Mouse (Mus musculus) hindbrain, embryonic 12.5 days (tissue): ENCODE data around the gene Rala. TPM values are rescaled to one million over a fixed set of nuclear protein-coding genes. Genes with fewer than 3 reads are reported as not detected.

Source experiments
- ATAC-seq: fragments of 200-750 bp; cut with Nextera tagmentation; 2 replicates; pipeline ENCODE4 v1.8.0; 2017; ENCODE audit warnings: moderate TSS enrichment; ENCODE audit not compliant: low FRiP score
- H3K27ac ChIP-seq: fragments of 300-500 bp; sonication (generic); 2 replicates; pipeline ENCODE4 v1.5.1; 2016; ENCODE audit warnings: mild to moderate bottlenecking
- H3K27me3 ChIP-seq: fragments of 300-500 bp; sonication (generic); 2 replicates; pipeline ENCODE4 v1.6.1; 2016; ENCODE audit warnings: mild to moderate bottlenecking
- H3K36me3 ChIP-seq: fragments of 300-500 bp; sonication (generic); 2 replicates; pipeline ENCODE4 v1.6.1; 2016; ENCODE audit warnings: mild to moderate bottlenecking
- H3K4me1 ChIP-seq: fragments of 300-500 bp; sonication (generic); 2 replicates; pipeline ENCODE4 v1.6.1; 2016
- H3K4me2 ChIP-seq: fragments of 300-500 bp; sonication (generic); replicated peaks from 2 replicates; pipeline ENCODE4 v1.6.1; 2016; ENCODE audit warnings: mild to moderate bottlenecking
- H3K4me3 ChIP-seq: fragments of 300-500 bp; sonication (generic); 2 replicates; pipeline ENCODE4 v1.5.1; 2016; ENCODE audit warnings: mild to moderate bottlenecking
- H3K9ac ChIP-seq: fragments of 300-500 bp; sonication (generic); 2 replicates; pipeline ENCODE4 v1.6.1; 2016; ENCODE audit warnings: mild to moderate bottlenecking, moderate library complexity
- H3K9me3 ChIP-seq: fragments of 300-500 bp; sonication (generic); replicated peaks from 2 replicates; pipeline ENCODE4 v1.6.1; 2016; ENCODE audit warnings: mild to moderate bottlenecking
- WGBS: fragments of 180-500 bp; shearing (Covaris S2); methylation state at CpG from one replicate; pipeline ENCODE4 v1.1.7; 2016; 5-methylcytosine and 5-hydroxymethylcytosine counted together
- polyA plus RNA-seq: library from polyadenylated mRNA; unstranded; fragments of >200 nt; fragmentation: Nextera tagmentation; extraction: Ambion mirVana; gene quantifications from 2 replicates; pipeline ENCODE4 v1.2.1, GENCODE M21; 2016

Rala gene
- polyA plus RNA-seq, 1 experiment from 2014 or later: 154 TPM

DNA sequence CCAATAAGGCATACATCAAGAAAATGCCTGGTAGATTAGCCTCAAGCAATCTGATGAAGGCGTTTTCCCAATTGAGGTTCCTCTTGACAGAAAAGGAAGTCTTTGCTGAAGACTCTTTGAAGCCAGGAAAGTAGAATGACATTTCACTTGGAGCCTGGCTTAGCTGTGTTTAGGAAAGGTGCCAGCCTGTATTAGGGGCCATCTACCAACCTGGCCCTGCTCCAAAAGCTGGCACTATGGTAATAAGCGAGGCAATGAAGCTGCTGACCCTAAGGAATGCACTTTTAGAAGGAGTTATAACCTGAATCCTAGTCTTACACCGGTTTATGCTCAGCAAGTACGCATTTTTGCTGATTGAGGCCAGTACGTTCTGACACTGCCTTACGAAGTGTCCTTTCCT is 83.5 kb downstream of the Rala start:
- Histone ChIP-seq H3K9me3 (no peaks in the 10 kb centered on the region), H3K36me3 (no peaks in the 10 kb centered on the region), H3K4me1 (peaks cover 10% of the 10 kb centered on the region), H3K9ac (no peak overlapping the region), H3K27ac (no peak overlapping the region), H3K4me2 (no peak overlapping the region), H3K4me3 (no peak overlapping the region), H3K27me3 (no peaks in the 10 kb centered on the region)
- 91% methylated on average over 6 of the region's 6 CpGs for WGBS
- no peak for ATAC-seq

DNA sequence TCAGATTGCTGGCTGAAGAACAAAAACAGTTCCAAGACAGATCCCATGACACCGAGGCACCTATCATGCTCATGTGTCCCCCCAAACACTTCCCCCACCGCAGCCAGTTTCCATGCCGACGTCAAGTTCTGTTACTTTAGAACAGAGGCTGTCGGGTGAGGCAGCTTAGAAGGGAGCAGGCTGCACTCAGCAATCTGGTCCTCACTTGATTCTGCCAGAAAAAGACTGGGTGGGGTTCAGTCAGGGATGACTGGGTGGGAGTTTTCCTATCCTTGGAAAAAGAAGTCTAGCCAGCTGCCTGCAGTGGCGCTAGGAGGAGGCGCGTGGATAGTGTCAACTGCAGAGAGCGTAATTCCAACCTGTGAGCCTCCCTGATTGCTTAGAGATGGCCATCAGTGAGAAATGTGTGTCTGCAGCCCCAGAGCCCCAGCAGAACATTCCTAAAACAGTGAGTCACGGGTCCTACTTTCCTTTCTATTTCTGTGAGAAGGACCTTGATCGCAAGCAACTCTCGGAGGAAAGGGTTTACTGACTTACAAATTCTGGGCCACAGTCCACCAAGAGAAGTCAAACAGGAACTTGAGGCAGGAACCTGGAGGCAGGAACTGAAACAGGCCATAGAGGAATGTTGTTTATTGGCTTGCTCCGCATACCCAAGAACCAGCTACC is 84.5 kb downstream of the Rala start:
- no peaks in the 10 kb centered on the region for H3K36me3 ChIP-seq
- no peaks in the 10 kb centered on the region for H3K27me3 ChIP-seq
- H3K9me3 ChIP-seq: no peaks in the 10 kb centered on the region
- no peak for ATAC-seq
- 81% methylated on average over 13 of the region's 13 CpGs for WGBS
- no peak overlapping the region for H3K4me2 ChIP-seq
- no peak overlapping the region for H3K4me3 ChIP-seq
- H3K9ac ChIP-seq: no peak overlapping the region
- peaks cover 14% of the 10 kb centered on the region for H3K4me1 ChIP-seq
- no peak overlapping the region for H3K27ac ChIP-seq

DNA sequence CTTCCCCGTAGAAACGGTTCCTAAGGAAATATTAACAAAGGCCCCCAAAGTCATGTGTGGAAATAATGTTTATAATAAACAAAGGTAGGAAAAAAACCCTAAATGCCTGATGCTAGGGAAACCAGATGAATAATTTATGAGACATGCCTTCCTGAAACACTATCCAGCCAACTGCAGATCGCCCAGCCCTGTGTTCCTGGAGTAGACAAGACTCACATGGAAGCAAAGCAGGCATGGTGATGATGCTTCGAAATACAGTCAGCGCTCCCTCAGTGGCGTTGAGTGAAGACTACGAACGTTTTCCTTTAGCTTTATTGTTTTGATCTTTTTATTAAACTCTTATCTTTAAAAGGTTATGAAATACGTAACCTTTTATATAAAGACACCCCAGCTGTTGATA is 87.0 kb downstream of the Rala start:
- Histone ChIP-seq H3K4me1 (peaks cover 14% of the 10 kb centered on the region), H3K4me3 (no peak overlapping the region), H3K4me2 (no peak overlapping the region), H3K9ac (no peak overlapping the region), H3K36me3 (no peaks in the 10 kb centered on the region), H3K9me3 (0 out of 2 replicates have a peak, but pooled peaks cover 4% of the 10 kb centered on the region), H3K27ac (no peak overlapping the region), H3K27me3 (no peaks in the 10 kb centered on the region)
- 70% methylated on average over 9 of the region's 9 CpGs for WGBS
- ATAC-seq: peak; percentile 59; the same call in 1 of the 2 replicates

DNA sequence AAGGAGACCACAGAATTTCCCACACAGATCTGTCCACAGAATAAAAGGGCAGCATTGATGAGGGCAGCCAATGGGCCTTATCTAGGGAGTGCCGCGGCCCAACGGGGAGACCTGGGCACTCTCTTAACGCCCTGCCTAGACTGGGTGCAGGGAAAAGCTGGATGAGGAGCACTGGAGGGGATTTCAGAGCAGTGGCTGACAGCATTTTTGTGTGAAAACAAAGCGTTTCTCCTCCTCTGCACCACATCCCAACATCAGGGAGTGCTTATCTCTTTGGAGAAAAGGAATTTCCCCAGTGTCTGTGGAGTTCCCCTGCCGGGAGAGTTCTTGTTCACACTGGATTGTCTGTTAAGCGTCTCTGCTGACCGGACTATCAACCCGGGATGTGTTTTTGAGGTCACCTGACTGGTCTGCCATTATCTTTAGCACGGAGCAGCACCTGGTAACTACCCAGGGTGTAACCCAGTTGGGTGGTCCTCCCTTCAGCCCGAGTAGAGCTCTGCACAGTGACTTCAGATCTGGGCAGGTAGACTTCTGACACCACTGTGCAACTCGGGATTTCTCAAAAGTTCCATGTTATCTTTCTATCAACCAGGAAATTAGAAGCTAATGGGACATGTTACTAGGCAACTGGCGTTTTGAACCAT is 88.4 kb downstream of the Rala start:
- no peaks in the 10 kb centered on the region for H3K36me3 ChIP-seq
- WGBS: 9% methylated on average over 13 of the region's 13 CpGs
- peaks cover 14% of the 10 kb centered on the region for H3K4me1 ChIP-seq
- H3K9me3 ChIP-seq: 0 out of 2 replicates have a peak, but pooled peaks cover 4% of the 10 kb centered on the region
- H3K4me2 ChIP-seq: peak overlapping the region; percentile 18; the same call in 1 of the 2 replicates
- ATAC-seq: 0 out of 2 replicates have a peak, but pooled peaks have one; percentile 46
- no peaks in the 10 kb centered on the region for H3K27me3 ChIP-seq
- H3K4me3 ChIP-seq: no peak overlapping the region
- no peak overlapping the region for H3K27ac ChIP-seq
- H3K9ac ChIP-seq: no peak overlapping the region

DNA sequence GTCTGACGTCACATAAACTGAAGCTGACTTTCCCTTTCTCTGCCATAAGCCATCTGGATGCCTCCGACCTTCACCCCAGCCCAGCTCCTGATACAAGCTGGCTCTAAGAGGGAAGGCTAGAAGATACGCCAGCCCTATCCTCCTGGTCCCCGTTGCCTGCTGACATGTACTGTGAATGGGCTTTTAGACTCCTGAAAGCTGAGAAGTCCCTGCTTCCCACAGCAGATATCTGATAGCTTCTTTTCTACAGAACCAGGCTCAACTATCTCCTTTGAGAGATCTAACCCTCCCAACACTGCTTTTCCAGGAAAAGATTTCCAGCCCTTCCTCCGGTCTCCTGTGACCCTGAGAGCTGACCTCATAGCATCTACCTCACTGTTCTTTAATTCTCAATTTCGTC is 89.3 kb downstream of the Rala start:
- Histone ChIP-seq H3K27ac (no peak overlapping the region), H3K4me3 (no peak overlapping the region)
- 60% methylated on average over 6 of the region's 6 CpGs for WGBS

DNA sequence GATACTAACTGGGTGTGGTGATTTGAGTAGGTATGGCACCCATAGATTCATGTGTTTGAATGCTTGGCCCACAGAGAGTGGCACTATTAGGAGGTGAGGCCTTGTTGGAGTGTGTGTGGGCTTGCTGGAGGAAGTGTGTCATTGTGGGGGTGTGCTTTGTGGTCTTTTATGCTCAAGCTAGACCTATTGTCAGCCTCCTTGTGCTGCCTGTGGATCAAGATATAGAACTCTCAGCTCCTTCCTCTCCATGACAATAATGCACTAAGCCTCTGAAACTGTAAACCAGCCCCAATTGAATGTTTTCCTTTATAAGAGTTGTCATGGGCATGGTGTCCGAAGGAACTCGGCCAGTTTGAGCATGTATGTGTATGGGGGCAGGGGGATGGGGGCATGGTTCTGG is 100.7 kb downstream of the Rala start:
- no peak overlapping the region for H3K27ac ChIP-seq
- H3K36me3 ChIP-seq: no peaks in the 10 kb centered on the region
- H3K27me3 ChIP-seq: no peaks in the 10 kb centered on the region
- no peak overlapping the region for H3K9ac ChIP-seq
- no peaks in the 10 kb centered on the region for H3K4me1 ChIP-seq
- ATAC-seq: no peak
- WGBS: 59% methylated on average over 2 of the region's 2 CpGs
- H3K4me2 ChIP-seq: no peak overlapping the region
- H3K4me3 ChIP-seq: no peak overlapping the region
- H3K9me3 ChIP-seq: no peaks in the 10 kb centered on the region

More for the DNA sequence above, 89.3 kb downstream of the Rala start:
- Histone ChIP-seq H3K4me2 (no peak overlapping the region), H3K27me3 (no peaks in the 10 kb centered on the region), H3K9ac (no peak overlapping the region), H3K4me1 (peaks cover 14% of the 10 kb centered on the region), H3K36me3 (no peaks in the 10 kb centered on the region), H3K9me3 (0 out of 2 replicates have a peak, but pooled peaks cover 4% of the 10 kb centered on the region)
- ATAC-seq: peak; percentile 17; the same call in 1 of the 2 replicates

DNA sequence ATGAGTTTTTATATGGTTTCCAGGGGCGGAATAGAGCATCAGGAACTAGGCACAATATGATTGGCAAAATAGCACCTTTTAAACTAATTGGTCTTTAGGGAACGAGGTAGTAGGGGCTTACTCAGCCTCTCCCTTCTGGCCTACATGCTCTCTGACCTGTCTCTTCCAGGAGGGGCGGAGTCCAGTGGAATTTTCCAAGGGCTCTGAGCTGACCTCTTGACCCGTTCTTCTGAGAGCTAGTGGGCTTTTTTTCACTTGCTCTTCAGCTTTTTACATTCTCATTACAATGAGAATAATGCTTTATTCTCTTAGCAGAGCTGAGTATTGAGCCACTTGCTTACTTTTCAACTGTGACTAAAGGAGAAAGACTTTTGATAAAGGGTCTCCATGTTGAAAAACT is 101.3 kb downstream of the Rala start:
- H3K4me1 ChIP-seq: no peaks in the 10 kb centered on the region
- no peaks in the 10 kb centered on the region for H3K9me3 ChIP-seq
- no peak overlapping the region for H3K4me3 ChIP-seq
- H3K36me3 ChIP-seq: no peaks in the 10 kb centered on the region
- WGBS: 24% methylated on average over 4 of the region's 4 CpGs
- H3K9ac ChIP-seq: no peak overlapping the region
- H3K27me3 ChIP-seq: no peaks in the 10 kb centered on the region
- H3K4me2 ChIP-seq: no peak overlapping the region
- H3K27ac ChIP-seq: no peak overlapping the region
- no peak for ATAC-seq

DNA sequence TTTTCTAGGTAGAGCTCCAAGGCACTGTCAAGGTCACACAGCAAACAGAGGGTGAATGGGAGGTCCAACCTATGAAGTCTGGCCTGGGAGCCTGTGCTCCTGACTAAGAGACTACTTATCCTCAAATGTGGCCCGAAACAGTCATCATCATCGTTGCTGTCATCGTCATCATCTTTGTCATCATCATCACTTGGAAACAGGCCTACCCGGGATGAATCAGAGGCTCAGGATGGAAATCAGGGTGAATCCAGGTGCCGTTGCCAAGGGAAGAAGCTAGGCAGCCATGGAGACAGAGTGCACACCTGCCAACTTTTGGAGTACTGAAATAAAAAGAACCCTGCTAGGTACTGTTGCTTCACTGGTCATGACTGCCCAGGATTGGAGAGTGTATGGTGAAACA is 104.9 kb downstream of the Rala start:
- no peaks in the 10 kb centered on the region for H3K36me3 ChIP-seq
- no peaks in the 10 kb centered on the region for H3K9me3 ChIP-seq
- no peaks in the 10 kb centered on the region for H3K4me1 ChIP-seq
- WGBS: 89% methylated on average over 5 of the region's 5 CpGs
- no peak overlapping the region for H3K27ac ChIP-seq
- ATAC-seq: no peak
- no peak overlapping the region for H3K9ac ChIP-seq
- H3K4me3 ChIP-seq: no peak overlapping the region
- no peak overlapping the region for H3K4me2 ChIP-seq
- no peaks in the 10 kb centered on the region for H3K27me3 ChIP-seq

DNA sequence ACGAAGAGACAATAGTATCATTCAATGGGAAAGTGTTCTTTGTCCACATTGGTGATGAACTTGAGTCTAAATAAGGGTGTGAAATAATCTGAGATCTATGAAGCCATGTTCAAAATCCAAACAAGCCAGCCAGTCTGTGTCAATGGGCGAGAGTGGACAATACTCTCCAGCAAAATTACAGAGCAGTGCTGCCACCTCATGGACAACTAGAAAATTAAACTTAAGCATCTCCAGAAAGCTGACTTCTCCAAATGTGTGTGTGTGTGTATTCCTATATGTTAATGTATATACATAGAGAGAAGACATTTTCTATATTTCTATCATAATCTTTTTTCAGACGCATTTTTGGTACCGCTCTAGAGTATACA is 105.6 kb downstream of the Rala start:
- 28% methylated on average over 4 of the region's 4 CpGs for WGBS
- H3K36me3 ChIP-seq: no peaks in the 10 kb centered on the region
- ATAC-seq: peak; percentile 60
- no peak overlapping the region for H3K4me2 ChIP-seq
- H3K4me1 ChIP-seq: no peaks in the 10 kb centered on the region
- no peaks in the 10 kb centered on the region for H3K27me3 ChIP-seq
- no peaks in the 10 kb centered on the region for H3K9me3 ChIP-seq
- no peak overlapping the region for H3K4me3 ChIP-seq
- no peak overlapping the region for H3K27ac ChIP-seq
- no peak overlapping the region for H3K9ac ChIP-seq

DNA sequence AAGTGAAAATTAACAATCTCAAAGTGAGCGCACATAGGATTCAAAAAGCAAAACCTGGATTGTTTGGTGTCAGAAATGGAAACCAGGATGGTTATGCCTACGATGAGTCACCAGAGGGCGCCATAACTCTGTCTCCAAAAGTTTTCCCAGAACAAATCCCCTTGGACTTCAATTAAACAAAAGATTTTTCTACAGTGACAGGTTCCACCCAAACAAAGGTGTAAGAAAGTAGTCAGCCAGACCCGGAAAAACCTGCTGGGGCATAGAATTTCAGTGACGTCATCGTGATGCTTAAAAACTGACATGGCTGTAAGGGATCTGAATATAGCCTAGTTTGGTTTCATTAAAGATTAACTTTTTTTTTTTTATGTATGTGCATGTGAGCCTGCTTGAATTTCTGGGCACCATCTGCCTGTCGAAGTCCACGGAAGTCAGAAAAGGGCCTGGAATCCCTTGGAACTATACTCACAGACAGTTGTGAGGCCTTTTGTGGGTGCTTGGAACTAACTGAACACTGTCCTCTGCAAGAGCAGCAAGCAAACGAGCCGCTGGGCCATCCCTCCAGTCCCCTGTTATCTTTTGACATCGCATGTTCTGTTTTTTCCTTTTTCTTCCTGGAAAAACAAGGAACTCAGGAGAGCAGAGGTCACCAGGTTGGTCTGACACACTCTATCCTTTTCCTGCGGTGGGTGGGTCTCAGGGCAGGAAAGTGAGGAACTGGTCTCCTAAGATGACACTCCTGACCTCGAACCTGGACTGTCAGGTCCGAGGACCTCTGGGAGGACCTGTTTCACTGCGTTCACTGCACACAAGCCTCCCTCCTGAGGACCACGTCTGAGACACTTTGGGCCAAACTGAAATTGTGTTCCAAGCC is 106.2 kb downstream of the Rala start:
- Histone ChIP-seq H3K36me3 (no peaks in the 10 kb centered on the region), H3K27me3 (no peaks in the 10 kb centered on the region), H3K9ac (no peak overlapping the region), H3K4me1 (no peaks in the 10 kb centered on the region), H3K4me3 (no peak overlapping the region), H3K4me2 (no peak overlapping the region), H3K27ac (no peak overlapping the region), H3K9me3 (no peaks in the 10 kb centered on the region)
- WGBS: 44% methylated on average over 16 of the region's 16 CpGs
- peak; percentile 61 for ATAC-seq

DNA sequence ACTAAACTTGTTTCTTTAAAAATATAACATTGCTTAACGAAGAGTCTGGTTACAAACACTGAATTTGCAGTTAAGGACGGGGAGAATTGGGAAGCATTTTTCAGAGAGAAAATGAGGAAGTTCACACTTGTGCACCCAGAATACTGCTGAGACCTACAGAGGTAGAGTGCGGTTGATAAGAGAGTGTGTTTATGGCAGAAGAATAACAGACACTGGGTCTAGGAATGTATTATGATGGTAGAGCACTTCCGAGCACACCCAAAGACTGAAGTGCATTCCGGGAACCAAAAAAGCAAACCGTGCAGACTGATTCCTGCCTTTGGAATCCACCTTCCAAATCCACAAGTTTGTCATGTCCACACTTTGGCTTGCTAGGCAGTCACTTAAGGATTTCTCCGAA is 107.2 kb downstream of the Rala start:
- Histone ChIP-seq H3K4me3 (no peak overlapping the region), H3K27ac (no peak overlapping the region), H3K4me1 (no peaks in the 10 kb centered on the region), H3K9me3 (no peaks in the 10 kb centered on the region), H3K36me3 (no peaks in the 10 kb centered on the region), H3K9ac (no peak overlapping the region), H3K4me2 (no peak overlapping the region), H3K27me3 (no peaks in the 10 kb centered on the region)
- WGBS: 84% methylated on average over 7 of the region's 7 CpGs
- ATAC-seq: no peak

DNA sequence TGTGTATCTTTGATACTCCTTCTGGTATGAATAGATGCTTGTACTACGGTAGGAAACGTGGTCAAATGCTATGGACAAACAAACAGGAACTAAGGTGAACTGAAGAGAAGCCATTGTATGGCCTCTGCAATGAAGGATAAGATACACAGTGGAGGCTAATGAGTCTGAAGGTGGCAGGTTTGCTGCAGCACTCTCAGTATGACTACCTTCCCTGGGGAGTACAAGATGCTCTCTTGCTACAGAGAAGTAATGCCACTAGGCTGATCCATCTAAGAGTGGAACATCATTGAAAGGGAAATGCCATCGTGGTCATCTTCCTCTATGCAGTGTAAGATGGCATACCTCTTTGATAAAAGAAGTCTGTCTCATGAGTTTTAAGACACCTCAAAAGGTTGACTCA is 111.1 kb downstream of the Rala start:
- no peak for ATAC-seq
- no peaks in the 10 kb centered on the region for H3K9me3 ChIP-seq
- no peak overlapping the region for H3K9ac ChIP-seq
- H3K36me3 ChIP-seq: no peaks in the 10 kb centered on the region
- H3K27me3 ChIP-seq: no peaks in the 10 kb centered on the region
- H3K4me2 ChIP-seq: no peak overlapping the region
- H3K27ac ChIP-seq: no peak overlapping the region
- 75% methylated on average over 3 of the region's 3 CpGs for WGBS
- no peaks in the 10 kb centered on the region for H3K4me1 ChIP-seq
- H3K4me3 ChIP-seq: no peak overlapping the region
